Mouse (Mus musculus) thymus, adult 18-20 months (tissue): ENCODE measurements around the gene Arhgef7.

ENCODE experiments used
- DNase-seq, 2 experiments: peaks; one replicate each; pipeline ENCODE4 v3.0.0; 2022; ENCODE audit warnings: mixed read lengths in 2 of 2

Gene Arhgef7

DNA sequence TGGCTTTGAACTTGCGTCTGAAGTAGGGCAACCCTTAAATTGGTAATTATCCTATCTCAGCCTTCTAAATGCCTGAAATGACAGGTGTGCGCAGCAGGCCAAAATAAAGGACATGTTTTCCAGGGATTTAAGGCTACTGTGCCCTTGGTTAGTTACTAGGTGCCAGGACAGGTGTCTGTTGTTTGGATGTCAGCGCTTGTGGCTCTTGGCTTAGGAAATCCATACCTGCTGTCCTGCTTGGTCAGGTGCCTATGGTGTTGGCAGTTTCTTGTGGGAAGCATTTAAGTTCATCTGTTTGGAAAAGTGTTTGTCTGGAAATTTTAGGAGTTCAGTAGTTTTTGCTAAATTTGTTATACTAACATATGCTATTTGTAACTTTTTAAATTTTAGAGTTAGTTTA lies 71.6 kb downstream of the Arhgef7 start:
- no peak for DNase-seq

DNA sequence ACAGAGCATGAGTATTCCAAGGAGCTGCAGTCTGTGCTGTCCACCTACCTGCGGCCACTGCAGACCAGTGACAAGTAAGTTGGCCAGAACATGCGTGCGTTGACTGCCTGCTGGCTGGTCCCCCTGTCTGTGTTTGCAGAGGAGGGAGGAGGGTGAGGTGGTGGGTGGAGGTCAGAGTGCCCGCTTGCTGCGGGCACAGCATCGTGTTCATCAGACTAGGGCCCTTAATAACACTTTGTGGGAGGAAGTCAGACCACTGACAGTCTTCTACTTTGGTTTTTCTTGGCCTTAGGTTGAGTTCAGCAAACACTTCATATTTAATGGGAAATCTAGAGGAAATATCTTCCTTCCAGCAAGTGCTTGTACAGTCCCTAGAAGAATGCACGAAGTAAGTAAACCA lies 73.0 kb downstream of the Arhgef7 start:
- DNase-seq = no peak

DNA sequence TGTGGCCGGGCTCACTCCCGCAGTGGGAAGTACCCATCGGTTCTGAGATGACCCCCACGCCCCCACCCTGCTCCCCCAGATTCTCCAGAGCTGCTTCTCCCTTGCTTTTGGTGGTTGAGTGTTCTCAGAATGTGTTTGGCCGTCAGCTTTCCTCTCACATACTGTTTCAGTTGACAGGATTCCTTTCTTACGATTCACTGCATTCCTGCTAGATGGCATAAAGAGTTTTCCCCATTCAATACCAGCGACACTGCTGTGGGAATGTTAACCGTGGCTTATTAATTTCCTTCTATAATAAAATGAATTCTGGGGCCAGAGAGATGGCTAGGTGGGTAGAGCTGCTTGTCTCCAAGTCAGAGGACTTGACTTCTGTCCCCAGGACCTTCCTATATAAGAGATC lies 74.0 kb downstream of the Arhgef7 start:
- no peak for DNase-seq

DNA sequence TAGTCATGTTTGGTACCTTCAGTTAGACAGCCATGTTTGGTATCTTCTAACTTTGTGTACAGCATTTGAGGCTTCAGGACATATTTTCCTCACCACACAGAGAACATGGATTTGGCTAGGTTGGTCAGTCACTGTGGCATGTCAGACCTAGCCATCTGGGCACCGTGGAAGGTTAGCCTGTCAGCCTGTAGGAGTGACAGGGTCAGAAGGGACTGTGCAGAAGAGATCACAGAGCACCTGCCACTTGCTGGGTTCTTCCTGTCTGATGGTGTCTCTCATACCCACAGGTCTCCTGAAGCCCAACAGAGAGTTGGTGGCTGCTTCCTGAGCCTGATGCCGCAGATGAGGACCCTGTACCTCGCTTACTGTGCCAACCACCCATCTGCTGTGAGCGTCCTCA lies 77.4 kb downstream of the Arhgef7 start:
- no peak for DNase-seq

DNA sequence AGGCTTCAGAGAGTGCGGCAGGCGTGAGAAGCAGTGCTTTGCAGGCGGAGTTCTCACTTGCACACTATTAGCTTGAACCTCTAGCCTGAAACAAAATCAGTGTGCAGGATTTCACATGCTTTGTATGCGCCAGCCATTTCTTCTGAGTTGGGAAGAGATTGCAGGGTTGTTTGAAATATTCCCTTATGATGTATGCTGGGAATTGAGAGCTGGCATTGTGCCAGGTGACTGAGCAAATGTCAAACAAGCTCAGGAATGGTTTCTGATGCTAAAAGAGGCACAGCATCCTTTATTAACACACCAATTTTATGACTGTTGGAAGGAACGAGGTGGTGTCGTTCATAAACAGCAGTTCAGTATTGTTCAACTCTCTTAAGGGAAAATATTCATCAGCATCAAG lies 78.7 kb downstream of the Arhgef7 start:
- DNase-seq = no peak

DNA sequence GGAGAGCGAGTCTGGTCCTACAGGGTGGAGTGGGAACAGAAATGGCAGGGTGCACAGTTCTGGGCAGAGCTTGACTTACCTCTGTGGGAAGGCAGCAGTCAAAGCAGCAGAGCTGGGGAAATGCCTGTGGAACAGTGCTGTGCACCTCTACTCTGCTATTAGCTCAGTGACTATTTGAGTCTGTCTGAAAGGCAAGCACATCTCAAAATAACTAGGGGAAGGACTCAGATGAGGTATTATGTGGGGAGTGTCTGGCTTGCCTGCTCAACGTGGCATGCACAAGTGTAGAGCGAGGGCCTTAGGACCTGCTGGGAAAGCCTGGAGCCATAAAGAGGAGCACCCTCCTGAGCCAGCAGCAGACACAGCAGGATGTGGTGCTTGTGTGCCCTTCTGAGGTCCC lies 79.8 kb downstream of the Arhgef7 start:
- DNase-seq = no peak

DNA sequence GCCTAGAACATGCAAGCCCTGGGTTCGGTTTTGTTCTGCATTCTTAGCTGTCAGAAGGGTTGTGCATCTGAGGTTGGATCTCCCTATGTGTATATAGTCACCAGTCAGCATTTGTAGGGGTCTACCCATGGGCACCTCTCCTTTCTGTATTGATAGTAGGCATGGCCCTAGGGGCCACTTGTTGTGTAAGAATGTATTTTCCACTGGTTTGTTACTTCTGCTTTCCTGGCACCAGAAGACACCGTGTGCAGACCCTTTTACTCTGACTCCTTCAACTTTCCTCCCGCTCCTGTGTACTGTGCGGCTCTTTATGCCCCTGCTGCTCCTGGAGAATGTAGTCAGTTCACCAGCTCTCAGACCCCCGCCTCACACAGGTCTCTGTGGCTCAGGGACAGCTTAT lies 80.5 kb downstream of the Arhgef7 start:
- no peak for DNase-seq

DNA sequence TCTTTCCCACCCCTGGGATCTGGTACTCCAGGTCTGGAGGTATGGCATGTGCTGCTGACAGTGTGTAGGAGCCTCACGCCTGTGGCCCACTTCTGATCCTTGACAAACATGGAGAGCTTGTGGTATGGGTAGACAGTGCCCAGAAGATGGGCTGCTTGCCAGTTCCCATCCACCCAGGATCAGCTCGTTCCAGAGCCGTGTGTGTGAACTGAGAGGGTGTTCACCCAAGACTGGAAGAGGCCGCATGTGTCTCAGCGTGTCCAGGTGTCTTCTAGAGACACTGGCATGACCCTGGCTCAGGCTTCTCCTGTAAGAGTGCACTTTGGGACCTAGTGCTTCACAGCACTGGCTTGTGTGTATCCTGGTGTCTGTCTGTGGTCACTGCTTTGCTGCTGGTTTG lies 82.9 kb downstream of the Arhgef7 start:
- no peak for DNase-seq

DNA sequence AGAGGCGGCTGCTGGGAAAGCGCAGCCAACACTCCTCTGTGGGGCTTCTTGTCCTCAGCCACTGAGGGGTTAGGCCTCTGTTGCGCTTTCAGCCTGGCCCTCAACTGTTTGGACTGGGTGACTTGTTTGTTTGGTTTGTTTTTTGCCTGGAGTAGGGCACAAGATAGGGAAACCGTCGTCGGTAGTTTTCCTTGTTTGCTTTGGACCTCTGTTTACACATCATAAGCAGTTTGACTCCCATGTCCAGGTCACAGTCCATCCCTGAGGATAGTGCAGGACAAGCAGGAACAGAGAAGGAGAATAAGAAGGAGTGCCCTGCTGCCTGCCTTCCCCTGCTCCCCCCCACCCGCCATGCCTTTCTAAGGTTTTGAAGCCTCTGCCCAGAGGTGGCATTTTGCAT lies 86.3 kb downstream of the Arhgef7 start:
- no peak for DNase-seq

DNA sequence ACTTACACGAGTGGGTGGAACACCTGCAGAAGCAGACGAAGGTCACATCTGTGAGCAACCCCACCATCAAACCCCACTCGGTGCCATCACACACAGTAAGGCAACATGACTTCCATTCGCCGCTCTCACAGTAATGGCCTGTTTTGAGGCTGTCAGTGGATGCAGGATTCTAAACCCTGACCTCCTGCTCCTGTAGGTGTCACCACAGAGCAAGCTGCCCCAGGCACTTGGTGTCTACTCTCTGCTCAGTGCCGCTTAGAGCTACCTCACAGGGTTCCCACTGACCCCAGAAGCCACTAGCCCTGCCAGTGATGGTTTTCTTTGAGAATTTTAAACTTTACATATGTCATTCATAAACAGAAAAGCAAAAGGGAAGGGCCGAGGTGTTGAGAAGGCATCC lies 87.7 kb downstream of the Arhgef7 start:
- DNase-seq = no peak

DNA sequence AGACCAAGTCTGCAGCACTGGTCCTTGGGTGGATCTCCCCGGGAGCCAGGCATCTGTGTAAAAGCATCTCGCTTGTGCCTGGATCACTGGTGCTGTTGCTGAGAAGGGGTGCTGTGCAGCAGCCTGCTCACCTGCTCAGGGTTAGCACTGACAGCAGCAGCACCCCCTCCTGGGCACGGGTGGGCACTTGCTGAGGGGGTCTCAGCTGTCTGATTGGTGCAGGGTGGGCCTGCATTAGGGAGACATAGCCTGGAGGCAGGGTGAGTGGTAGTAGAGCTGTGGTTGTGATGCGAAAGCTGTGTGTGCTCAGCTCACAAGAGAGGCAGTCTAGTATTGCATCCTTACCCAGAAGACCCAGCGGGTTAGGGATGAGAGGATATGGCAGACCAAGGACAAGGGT lies 92.6 kb downstream of the Arhgef7 start:
- DNase-seq = no peak

DNA sequence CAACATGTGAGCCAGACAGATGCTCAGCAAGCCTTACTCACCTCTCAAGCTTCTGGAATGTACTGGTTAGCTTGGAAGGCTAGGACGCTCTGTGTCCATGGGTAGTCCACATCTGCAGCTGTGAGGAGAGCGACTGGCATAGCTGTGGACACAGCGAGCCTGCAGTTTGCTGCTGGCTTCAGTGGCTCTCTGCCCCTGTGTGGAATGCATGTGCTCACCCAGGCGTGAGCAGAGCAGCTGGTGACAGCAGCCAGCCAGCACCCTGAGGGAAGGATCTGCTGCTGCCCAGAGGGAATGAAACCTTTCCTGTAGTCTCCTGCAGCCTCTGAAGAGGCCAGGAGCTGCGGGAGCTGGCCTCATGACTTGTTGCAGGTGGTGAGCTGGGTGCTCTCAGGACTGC lies 93.0 kb downstream of the Arhgef7 start:
- no peak for DNase-seq

DNA sequence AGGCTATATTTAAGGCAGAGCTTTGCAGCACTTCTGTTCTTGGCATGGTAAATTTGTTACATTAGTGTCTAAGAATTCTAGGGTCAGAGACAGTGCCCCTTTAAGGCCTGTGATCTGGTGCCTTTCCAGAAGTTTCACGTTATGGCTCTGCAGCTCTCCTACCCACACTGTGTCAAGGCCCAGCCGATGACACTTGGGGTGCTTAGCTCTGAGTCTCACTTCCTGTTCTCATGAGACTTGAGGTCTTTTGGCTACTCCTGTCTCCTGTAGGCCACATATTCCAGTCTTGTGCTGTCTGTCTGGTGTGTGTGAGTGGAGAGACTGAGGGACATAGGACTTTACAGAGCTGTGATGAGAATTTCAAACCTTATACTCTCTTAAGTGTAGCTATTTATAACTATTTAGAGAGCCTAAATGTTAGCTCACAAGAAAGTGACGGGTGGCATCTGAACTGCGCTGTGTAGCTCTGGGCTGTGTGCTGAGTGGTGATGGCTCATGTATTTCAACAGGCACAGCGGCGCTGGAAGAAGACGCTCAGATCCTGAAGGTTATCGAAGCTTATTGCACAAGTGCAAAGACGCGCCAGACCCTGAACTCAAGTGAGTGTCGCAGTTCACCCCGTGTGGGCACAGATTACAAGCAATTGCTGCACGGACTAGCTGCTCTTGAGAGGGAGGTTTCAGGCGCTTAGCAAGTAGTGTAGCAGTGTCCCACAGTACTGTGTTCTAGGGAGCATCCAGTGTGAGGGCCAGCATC lies 94.1 kb downstream of the Arhgef7 start:
- DNase-seq = no peak

DNA sequence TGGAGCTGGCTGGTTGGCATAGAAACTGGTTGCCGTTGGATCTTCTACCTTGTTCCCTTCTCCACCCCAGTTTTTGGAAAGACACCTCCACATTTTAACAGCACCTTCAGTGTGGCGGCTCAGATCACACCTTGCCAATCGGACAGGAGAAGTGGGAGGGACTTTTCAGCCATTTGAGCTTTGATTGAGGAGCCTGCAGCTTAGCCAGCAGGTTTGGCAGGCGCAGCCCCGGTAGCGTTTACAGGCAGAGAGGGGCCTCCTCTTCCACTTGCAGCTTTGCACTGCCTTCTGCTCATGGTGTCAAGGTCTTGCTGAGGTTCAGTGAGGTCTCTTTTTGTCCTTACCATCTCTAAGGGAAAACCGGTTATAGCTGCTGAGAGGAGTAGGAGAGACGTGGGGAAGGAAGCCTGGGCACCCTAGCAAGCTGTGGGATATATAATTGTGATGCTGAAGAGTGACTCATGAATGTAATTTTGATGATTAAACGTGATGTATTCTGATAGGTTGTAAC lies 95.1 kb downstream of the Arhgef7 start:
- no peak for DNase-seq

DNA sequence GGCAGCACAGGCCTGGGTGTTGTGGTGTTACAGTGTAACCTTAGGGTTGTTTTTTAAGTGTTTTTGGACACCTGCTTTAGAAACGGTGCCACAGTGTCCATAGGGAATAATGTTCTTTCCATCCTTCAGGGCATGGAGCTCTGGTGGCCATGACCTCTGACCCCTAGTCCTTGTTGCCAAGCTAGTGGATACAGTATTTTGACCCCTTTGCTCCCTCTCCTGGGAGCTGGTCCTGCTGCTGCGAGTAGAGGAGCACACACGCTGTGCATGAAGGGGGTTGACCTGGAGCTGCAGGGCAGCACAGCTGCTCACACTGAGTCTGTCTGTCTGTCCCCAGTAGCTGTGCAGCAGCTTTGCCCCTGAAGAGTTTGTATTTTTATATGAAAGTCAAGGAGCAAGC lies 98.2 kb downstream of the Arhgef7 start:
- DNase-seq = no peak

DNA sequence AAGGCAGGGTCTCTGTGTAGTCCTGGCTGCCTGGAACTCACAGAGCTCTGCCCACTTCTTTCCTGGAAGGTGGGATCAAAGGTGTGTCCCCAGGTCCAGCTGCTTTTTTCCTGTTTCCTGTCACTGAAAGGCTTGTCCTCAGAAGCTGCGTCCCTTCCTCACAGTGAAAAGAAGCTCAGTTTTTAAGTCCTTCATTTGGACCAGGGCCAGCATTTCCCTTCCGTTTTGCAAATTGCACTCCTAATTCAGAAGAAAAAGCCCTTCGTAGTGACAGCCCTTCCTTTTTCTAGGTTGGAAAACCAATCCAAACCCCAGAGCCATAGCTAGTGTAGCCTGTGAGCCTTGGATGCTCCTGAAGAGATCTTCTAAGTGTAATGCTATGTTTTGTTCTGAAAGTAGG lies 99.8 kb downstream of the Arhgef7 start:
- no peak for DNase-seq

DNA sequence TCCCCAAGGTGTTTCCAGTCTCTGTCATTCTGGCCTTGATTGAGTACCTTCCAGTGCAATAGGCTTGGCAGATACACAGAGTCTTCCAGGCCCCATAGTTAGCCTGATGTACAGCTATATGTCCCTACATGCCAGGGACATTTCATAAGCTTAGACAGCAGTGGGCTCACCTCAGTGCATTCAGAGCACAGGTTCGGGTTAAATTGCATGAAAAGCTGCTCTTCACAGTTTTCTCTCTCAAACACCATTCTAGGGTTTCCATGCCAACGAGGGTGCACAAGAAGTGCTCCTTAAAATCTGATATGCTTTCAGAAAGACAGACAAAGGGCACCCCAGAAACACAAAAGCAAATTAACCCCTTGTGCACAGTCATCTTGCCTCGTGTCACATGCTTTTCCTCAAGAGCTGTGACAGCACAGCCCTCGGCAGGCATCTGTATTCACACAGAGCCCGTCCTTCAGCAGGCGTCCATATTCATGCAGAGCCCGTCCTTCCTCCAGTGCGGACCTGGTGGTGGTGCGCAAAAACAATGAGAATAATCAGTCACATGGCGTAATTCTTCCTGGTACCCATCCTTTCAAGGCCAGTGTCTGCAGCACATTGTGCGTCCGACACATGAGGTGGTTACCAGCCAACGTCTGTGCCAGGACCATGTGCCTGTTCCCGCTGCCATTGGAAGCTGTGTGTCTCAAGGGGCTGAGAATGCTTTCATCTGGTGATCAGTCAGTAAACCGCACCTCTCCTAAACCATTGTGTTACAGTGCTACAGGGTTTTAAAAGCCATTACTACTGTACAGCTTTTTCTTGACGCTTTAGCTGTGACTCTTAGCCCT lies 102.9 kb downstream of the Arhgef7 start:
- no peak for DNase-seq

DNA sequence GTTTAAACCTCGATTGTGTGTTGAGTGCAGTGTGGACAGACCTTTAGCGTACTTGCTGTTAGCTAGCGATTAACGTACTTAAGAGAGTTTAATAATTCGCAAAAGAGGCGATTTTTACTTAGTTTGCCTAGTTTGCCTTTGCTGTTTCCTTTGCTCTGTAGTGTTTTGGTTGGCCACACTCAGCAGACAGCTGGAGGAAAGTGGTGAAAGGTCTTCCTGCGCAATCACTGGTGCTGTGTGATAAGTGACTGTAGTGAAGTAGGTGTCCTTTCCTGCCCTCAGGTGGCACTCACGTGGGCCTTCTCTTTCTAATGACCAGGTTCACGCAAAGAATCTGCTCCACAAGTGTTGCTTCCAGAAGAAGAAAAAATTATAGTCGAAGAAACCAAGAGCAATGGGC lies 103.7 kb downstream of the Arhgef7 start:
- no peak for DNase-seq

DNA sequence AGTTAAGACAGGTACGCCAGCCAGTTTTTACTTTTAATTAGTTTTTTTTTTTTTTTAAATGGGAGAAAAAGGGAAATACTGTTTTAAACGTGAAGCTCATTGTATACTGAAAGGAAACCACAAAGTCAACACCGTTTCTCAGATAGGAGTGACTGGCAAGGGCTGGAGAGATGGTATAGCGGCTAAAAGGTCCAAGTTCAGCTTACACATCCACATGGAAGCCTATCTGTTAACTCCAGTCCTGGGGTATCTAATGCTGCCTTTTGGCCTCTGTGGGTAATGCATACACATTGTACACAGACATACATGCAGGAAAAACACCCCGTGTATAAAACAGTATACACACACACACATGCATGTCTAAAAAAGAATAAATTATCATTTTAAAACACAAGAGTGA lies 104.4 kb downstream of the Arhgef7 start:
- DNase-seq = no peak

DNA sequence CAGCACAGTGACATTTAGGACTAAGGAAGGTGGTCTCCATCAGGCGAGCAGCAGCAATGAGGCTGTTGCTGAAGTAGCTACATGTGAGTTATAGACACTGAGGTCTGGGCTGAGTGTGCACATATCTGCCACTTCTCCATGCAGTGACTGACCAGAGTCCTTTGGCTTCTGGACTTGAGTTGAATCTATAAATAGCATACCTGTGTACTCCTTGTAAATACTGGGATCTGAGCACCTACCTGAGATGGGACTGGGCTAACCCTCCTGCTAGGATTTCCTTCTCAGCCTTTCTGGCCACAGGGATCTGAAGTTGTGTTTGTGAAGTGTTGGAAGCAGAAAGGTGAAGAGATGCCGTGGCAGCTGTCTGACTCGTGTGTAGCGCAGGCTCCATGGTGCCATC lies 105.6 kb downstream of the Arhgef7 start:
- DNase-seq = no peak

DNA sequence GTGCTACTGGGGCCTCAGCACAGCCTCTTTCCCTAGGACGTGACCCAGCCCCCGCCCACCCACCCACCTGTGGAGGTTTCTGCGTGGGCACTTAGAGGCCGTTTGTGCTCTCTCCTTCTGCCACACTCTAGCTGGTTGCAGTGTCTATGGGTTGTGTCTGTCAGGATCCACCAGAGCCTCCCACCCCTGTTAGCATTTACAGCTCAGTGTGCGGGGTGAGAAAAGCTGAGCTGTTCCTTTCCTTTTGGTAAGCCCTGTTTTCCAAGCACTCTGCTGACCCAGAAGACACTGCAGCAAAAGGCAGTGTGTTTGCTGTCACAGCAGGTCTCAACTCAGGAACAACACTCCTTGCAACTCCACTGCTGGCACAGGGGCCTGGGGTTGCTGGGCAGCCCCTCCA lies 106.7 kb downstream of the Arhgef7 start:
- DNase-seq = no peak

DNA sequence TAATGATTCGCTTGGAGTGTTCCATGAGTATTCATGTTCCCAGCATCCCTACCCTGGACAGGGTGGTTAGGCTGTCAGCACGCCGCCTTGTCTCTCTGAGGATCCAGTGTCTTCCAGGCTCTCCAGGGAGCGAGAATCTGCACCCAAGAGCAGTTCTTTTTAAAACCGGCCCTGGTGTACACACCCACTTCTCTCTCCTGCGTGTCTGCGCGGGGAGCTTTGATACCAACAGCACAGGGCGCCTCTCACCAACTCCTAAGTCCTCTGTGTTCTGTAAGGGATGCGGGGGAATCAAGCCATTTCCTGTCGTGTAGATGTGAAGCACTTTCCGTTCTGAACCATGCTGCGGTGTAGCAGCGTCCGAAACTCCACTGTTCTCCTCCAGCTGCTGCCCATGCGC lies 107.2 kb downstream of the Arhgef7 start:
- DNase-seq = no peak

DNA sequence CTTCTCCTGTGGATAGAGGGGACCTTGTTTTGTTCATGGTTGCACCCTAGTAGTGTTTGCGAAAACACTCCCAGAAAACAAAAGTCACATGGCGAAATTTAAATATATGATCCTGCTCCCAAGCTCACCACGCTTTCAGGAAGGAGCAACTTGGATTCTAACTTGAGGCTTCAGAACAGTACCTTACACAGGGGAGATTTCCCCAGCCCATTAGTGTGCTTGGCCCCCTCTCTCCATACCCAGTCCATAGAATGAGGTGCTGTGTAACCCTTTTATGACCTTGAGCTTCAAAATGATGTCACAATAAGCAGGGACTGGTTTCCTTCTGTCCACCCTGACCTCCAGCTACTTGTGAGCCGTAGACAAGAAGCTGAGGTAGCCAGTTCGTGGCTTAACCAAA lies 112.7 kb downstream of the Arhgef7 start, which contains the start of gene Tex29:
Gene Tex29 (plus strand): TSS at position 301 of the 400 bp plus-strand sequence.
- no peak for DNase-seq

DNA sequence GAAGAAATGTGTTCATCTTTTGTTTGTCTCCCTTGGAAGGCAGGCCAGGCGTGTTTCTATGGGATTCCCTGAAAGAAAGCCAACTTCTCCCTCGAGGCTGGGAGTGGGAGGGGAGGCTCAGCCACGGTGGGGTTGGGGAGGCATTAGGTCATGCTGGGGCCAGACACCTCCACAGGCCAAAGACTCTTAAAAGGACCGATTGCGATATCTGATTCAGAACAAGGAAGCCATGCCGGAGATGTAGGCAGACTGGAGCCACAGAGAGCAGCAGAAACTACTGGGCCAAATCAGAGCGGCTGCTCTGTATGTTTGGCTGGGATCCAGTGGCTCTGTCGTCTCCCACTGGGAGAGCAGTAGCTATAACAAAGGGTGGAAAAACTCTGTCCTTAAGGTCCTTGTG lies 114.0 kb downstream of the Arhgef7 start:
- DNase-seq = no peak
